Mouse (Mus musculus) cortical plate, adult 2 months (tissue): ENCODE data around the gene Daam2.

Experiments
- CTCF ChIP-seq: fragments of 200-500 bp; IDR thresholded peaks from 2 replicates; pipeline ENCODE4 v1.5.1; 2011; ENCODE audit warnings: mild to moderate bottlenecking, control low read depth, low read length; ENCODE audit not compliant: insufficient read depth; ENCODE audit errors: extremely low read depth
- POLR2A ChIP-seq: fragments of 200-500 bp; IDR thresholded peaks from 2 replicates; pipeline ENCODE4 v1.6.1; 2011; ENCODE audit warnings: mild to moderate bottlenecking, low read length, control low read depth; ENCODE audit not compliant: insufficient read depth; ENCODE audit errors: extremely low read depth

GRCm38 (mm10) chr17:49432071-49432711, 132.0 kb downstream of the Daam2 start:
- TF ChIP-seq CTCF (no peak), POLR2A (no peak)
